26 mouse cellular contexts compared by ENCODE assay signal in the genomic region with DNA sequence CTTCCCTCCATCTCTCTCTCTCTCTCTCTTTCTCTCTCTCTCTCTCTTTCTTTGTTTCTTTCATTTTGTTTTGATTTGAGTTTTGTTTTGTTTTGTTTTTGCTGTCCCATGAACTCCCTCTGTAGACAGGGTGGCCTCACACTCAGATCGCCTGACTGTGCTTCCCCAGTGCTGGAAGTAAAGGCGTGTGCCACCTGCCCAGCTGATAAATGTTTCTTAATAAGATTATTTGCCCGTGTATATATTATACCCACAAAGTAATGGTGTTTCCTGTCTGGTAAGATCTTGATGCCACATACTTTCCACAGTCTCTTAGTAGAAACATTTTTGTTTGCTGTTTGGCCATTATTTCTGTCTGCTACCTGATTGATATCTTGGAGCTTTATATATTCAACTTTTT.
DNase-seq lines count a peak whose midpoint lies in the region; ATAC-seq lines count a peak whose summit lies in the region.
"Had no signal": no experiment of that assay in that cellular context is flagged by ENCODE, and none has a peak within 500 bp of the region (broad histone marks: within the 10 kb centered on the region; RNA-seq: fewer than 3 reads in every experiment).

No protein-coding gene starts in this region.

- H3K9me3 ChIP-seq in intestine, embryonic 14.5 days (ENCODE audit: control insufficient read depth, low read length), result no peaks in the 10 kb centered on the region
- H3K9me3 ChIP-seq in intestine, embryonic 15.5 days, result no peaks in the 10 kb centered on the region
- no peaks in the 10 kb centered on the region for H3K9me3 ChIP-seq in forebrain, embryonic 12.5 days
- no peaks in the 10 kb centered on the region for H3K9me3 ChIP-seq in midbrain, embryonic 10.5 days (replicated peaks)
- H3K9me3 ChIP-seq: embryonic facial prominence, embryonic 10.5 days; embryonic facial prominence, embryonic 13.5 days; heart, embryonic 10.5 days; hindbrain, embryonic 12.5 days; hindbrain, embryonic 15.5 days had no signal

- H3K4me1 ChIP-seq in intestine, embryonic 14.5 days (replicated peaks; ENCODE audit: control insufficient read depth, insufficient read depth, low read length), result no peaks in the 10 kb centered on the region
- no peaks in the 10 kb centered on the region for H3K4me1 ChIP-seq in intestine, embryonic 15.5 days (replicated peaks)
- no peaks in the 10 kb centered on the region for H3K4me1 ChIP-seq in forebrain, embryonic 12.5 days
- no peaks in the 10 kb centered on the region; the same call in 1 of the 2 replicates for H3K4me1 ChIP-seq in midbrain, embryonic 10.5 days
- H3K4me1 ChIP-seq: embryonic facial prominence, embryonic 10.5 days; embryonic facial prominence, embryonic 13.5 days; heart, embryonic 10.5 days; hindbrain, embryonic 12.5 days; hindbrain, embryonic 15.5 days had no signal

- no peak overlapping the region for H3K4me2 ChIP-seq in intestine, embryonic 14.5 days (ENCODE audit: low read length)
- H3K4me2 ChIP-seq in intestine, embryonic 15.5 days (replicated peaks), result no peak overlapping the region
- no peak overlapping the region for H3K4me2 ChIP-seq in forebrain, embryonic 12.5 days
- H3K4me2 ChIP-seq: embryonic facial prominence, embryonic 13.5 days; hindbrain, embryonic 12.5 days; hindbrain, embryonic 15.5 days had no signal

- no peak for ATAC-seq in intestine, embryonic 14.5 days (replicated peaks; ENCODE audit: low FRiP score, low TSS enrichment, low read depth)
- no peak for ATAC-seq in intestine, embryonic 15.5 days
- peak; percentile 43 for ATAC-seq in inflammation-experienced regulatory T-cells, adult 6 months
- ATAC-seq in megakaryocyte-erythroid progenitor cell, adult 5-6 weeks (replicated peaks; ENCODE audit: low FRiP score, low TSS enrichment, poor library complexity, severe bottlenecking), result 0 out of 2 replicates have a peak, but pooled peaks have one; percentile 34
- no peak for ATAC-seq in forebrain, embryonic 12.5 days (ENCODE audit: low FRiP score)
- ATAC-seq: activated CD4-positive, CD25-positive, alpha-beta regulatory T cell, adult 4 months; CD4-positive, CD25-positive, alpha-beta regulatory T cell, adult 4 months; forebrain, embryonic 14.5 days; forebrain, postnatal 0 days had no signal

- DNase-seq in intestine, embryonic 14.5 days (ENCODE audit: low spot score), result peak; percentile 16
- DNase-seq in midbrain, embryonic 10.5 days (ENCODE audit: low spot score), result no peak
- DNase-seq: adrenal gland, adult 8-10 months; adrenal gland, postnatal 25 days; cerebellum, adult 11-12 months; cerebellum, adult 8-10 months; cerebellum, postnatal 10 days; cerebellum, postnatal 36 days; embryo, embryonic 11 days; forebrain, postnatal 0 days; gastrocnemius, postnatal 25 days; heart, adult 2 months; kidney, adult 11 months had no signal

- no peak overlapping the region for H3K9ac ChIP-seq in intestine, embryonic 14.5 days (ENCODE audit: low read length)
- no peak overlapping the region for H3K9ac ChIP-seq in intestine, embryonic 15.5 days
- H3K9ac ChIP-seq in forebrain, embryonic 12.5 days, result no peak overlapping the region
- H3K9ac ChIP-seq: embryonic facial prominence, embryonic 13.5 days; forebrain, postnatal 0 days; hindbrain, embryonic 12.5 days; hindbrain, embryonic 15.5 days had no signal

- WGBS in intestine, embryonic 14.5 days, result 86% methylated on average over 3 of the region's 3 CpGs
- WGBS in intestine, embryonic 15.5 days, result 90% methylated on average over 3 of the region's 3 CpGs
- 91% methylated on average over 3 of the region's 3 CpGs for WGBS in forebrain, embryonic 12.5 days
- WGBS in midbrain, embryonic 10.5 days, result 90% methylated on average over 3 of the region's 3 CpGs

- no peaks in the 10 kb centered on the region for H3K27me3 ChIP-seq in intestine, embryonic 14.5 days (replicated peaks; ENCODE audit: control insufficient read depth, insufficient read depth, low read length)
- no peaks in the 10 kb centered on the region for H3K27me3 ChIP-seq in intestine, embryonic 15.5 days (replicated peaks)
- H3K27me3 ChIP-seq in forebrain, embryonic 12.5 days, result no peaks in the 10 kb centered on the region
- no peaks in the 10 kb centered on the region for H3K27me3 ChIP-seq in midbrain, embryonic 10.5 days (ENCODE audit: low read depth, poor library complexity, severe bottlenecking)
- H3K27me3 ChIP-seq: embryonic facial prominence, embryonic 13.5 days; hindbrain, embryonic 12.5 days; hindbrain, embryonic 15.5 days had no signal

- H3K4me3 ChIP-seq in intestine, embryonic 14.5 days (ENCODE audit: low read depth, low read length), result no peak overlapping the region
- no peak overlapping the region for H3K4me3 ChIP-seq in intestine, embryonic 15.5 days (replicated peaks)
- no peak overlapping the region for H3K4me3 ChIP-seq in forebrain, embryonic 12.5 days (replicated peaks)
- H3K4me3 ChIP-seq in midbrain, embryonic 10.5 days, result no peak overlapping the region
- H3K4me3 ChIP-seq: embryonic facial prominence, embryonic 10.5 days; embryonic facial prominence, embryonic 13.5 days; erythroblast, embryonic 14.5 days; heart, adult 2 months; heart, embryonic 10.5 days; hindbrain, embryonic 12.5 days; hindbrain, embryonic 15.5 days had no signal

- no peak overlapping the region for H3K27ac ChIP-seq in intestine, embryonic 14.5 days (ENCODE audit: low read depth)
- no peak overlapping the region for H3K27ac ChIP-seq in intestine, embryonic 15.5 days
- H3K27ac ChIP-seq in forebrain, embryonic 12.5 days, result no peak overlapping the region
- no peak overlapping the region for H3K27ac ChIP-seq in midbrain, embryonic 10.5 days (replicated peaks)
- H3K27ac ChIP-seq: embryonic facial prominence, embryonic 10.5 days; embryonic facial prominence, embryonic 13.5 days; heart, adult 2 months; heart, embryonic 10.5 days; hindbrain, embryonic 12.5 days; hindbrain, embryonic 15.5 days had no signal

- H3K36me3 ChIP-seq in intestine, embryonic 14.5 days (ENCODE audit: control insufficient read depth, insufficient read depth, low read length), result no peaks in the 10 kb centered on the region
- no peaks in the 10 kb centered on the region for H3K36me3 ChIP-seq in intestine, embryonic 15.5 days
- H3K36me3 ChIP-seq in forebrain, embryonic 12.5 days (replicated peaks), result no peaks in the 10 kb centered on the region
- 0 out of 2 replicates have a peak, but pooled peaks cover 3% of the 10 kb centered on the region for H3K36me3 ChIP-seq in midbrain, embryonic 10.5 days
- H3K36me3 ChIP-seq: embryonic facial prominence, embryonic 10.5 days; embryonic facial prominence, embryonic 13.5 days; heart, embryonic 10.5 days; hindbrain, embryonic 12.5 days; hindbrain, embryonic 15.5 days had no signal

Comparison
In these comparisons a context has a peak if more than half of its experiments do, and no peak if none do; other contexts are left out.
1. ATAC-seq: peak in inflammation-experienced regulatory T-cells, adult 6 months (single experiment) and megakaryocyte-erythroid progenitor cell, adult 5-6 weeks (single experiment); none in intestine, embryonic 14.5 days (single experiment), intestine, embryonic 15.5 days (single experiment) and forebrain, embryonic 12.5 days (single experiment).